Mouse (Mus musculus) stomach, postnatal 0 days (tissue): ENCODE results near the gene Pigm. TPM values are rescaled to one million over a fixed set of nuclear protein-coding genes. Genes with fewer than 3 reads are reported as not detected.
A peak's percentile ranks its signal among the peaks of the same experiment; 100 is the strongest.

ENCODE experiments used
- ATAC-seq: fragments of 200-750 bp; cut with Nextera tagmentation; 2 replicates; pipeline ENCODE4 v1.8.0; 2017; ENCODE audit not compliant: low FRiP score, low TSS enrichment
- DNase-seq: peaks from one replicate; pipeline ENCODE4 v3.0.0-alpha.2; 2016; ENCODE audit warnings: low spot score
- H3K27ac ChIP-seq: fragments of 300-500 bp; sonication (generic); replicated peaks from 2 replicates; pipeline ENCODE4 v1.5.1; 2014; ENCODE audit warnings: mild to moderate bottlenecking, control low read depth
- H3K27me3 ChIP-seq: fragments of 300-500 bp; sonication (generic); 2 replicates; pipeline ENCODE4 v1.6.1; 2014; ENCODE audit warnings: low read length; ENCODE audit not compliant: control insufficient read depth, insufficient read depth
- H3K36me3 ChIP-seq: fragments of 300-500 bp; sonication (generic); 2 replicates; pipeline ENCODE4 v1.6.1; 2014; ENCODE audit warnings: low read length, mixed read lengths; ENCODE audit not compliant: control insufficient read depth, insufficient read depth
- H3K4me1 ChIP-seq: fragments of 300-500 bp; sonication (generic); replicated peaks from 2 replicates; pipeline ENCODE4 v1.6.1; 2014; ENCODE audit warnings: antibody characterized with exemption; ENCODE audit not compliant: control insufficient read depth, insufficient read depth
- H3K4me2 ChIP-seq: fragments of 300-500 bp; sonication (generic); replicated peaks from 2 replicates; pipeline ENCODE4 v1.6.1; 2014; ENCODE audit warnings: low read depth, mild to moderate bottlenecking, control low read depth, moderate library complexity
- H3K4me3 ChIP-seq: fragments of 300-500 bp; sonication (generic); 2 replicates; pipeline ENCODE4 v1.5.1; 2014; ENCODE audit warnings: low read depth, low read length, control low read depth
- H3K9ac ChIP-seq: fragments of 300-500 bp; sonication (generic); 2 replicates; pipeline ENCODE4 v1.6.1; 2014; ENCODE audit warnings: mild to moderate bottlenecking, low read length, control low read depth, mixed read lengths
- H3K9me3 ChIP-seq: fragments of 300-500 bp; sonication (generic); 2 replicates; pipeline ENCODE4 v1.6.1; 2016; ENCODE audit warnings: low read length; ENCODE audit not compliant: control insufficient read depth
- CTCF ChIP-seq: IDR thresholded peaks from 2 replicates; pipeline ENCODE4 v1.5.1; 2016; ENCODE audit warnings: antibody characterized with exemption, low read depth, mild to moderate bottlenecking, moderate library complexity
- EP300 ChIP-seq: optimal IDR thresholded peaks from 2 replicates; pipeline ENCODE3; 2016; ENCODE audit warnings: antibody characterized with exemption
- WGBS: fragments of 180-500 bp; shearing (Covaris S2); extraction: QIAGEN DNeasy Blood & Tissue Kit; methylation state at CpG from one replicate; pipeline ENCODE4 v1.1.7; 2014; 5-methylcytosine and 5-hydroxymethylcytosine counted together
- polyA plus RNA-seq: library from polyadenylated mRNA; unstranded; fragments of >200 nt; fragmentation: Nextera tagmentation; extraction: Ambion mirVana; gene quantifications from 2 replicates; pipeline ENCODE4 v1.2.1, GENCODE M21; 2015

Gene Pigm
- polyA plus RNA-seq, 1 experiment from 2014 or later = 3.6 TPM

GRCm38 (mm10) chr1:172347382-172347781, 29.0 kb upstream of the Pigm start:
- H3K27ac ChIP-seq = no peak overlapping the region
- H3K4me1 ChIP-seq = no peaks in the 10 kb centered on the region; the same call in 1 of the 2 replicates
- no peaks in the 10 kb centered on the region for H3K36me3 ChIP-seq
- no peak overlapping the region for H3K4me2 ChIP-seq
- DNase-seq (no peak), ATAC-seq (no peak)
- H3K27me3 ChIP-seq = no peaks in the 10 kb centered on the region
- H3K9me3 ChIP-seq = no peaks in the 10 kb centered on the region
- 81% methylated on average over 12 of the region's 12 CpGs for WGBS
- no peak overlapping the region for H3K9ac ChIP-seq
- no peak overlapping the region for H3K4me3 ChIP-seq
- TF ChIP-seq EP300 (no peak), CTCF (no peak)

GRCm38 (mm10) chr1:172349504-172349903, 26.8 kb upstream of the Pigm start:
- no peaks in the 10 kb centered on the region for H3K9me3 ChIP-seq
- H3K4me2 ChIP-seq = no peak overlapping the region
- no peak overlapping the region for H3K4me3 ChIP-seq
- H3K27me3 ChIP-seq = no peaks in the 10 kb centered on the region
- no peak overlapping the region for H3K9ac ChIP-seq
- ATAC-seq (no peak), DNase-seq (no peak)
- 67% methylated on average over 5 of the region's 5 CpGs for WGBS
- TF ChIP-seq EP300 (no peak), CTCF (no peak)
- no peaks in the 10 kb centered on the region; the same call in 1 of the 2 replicates for H3K4me1 ChIP-seq
- H3K36me3 ChIP-seq = no peaks in the 10 kb centered on the region
- H3K27ac ChIP-seq = no peak overlapping the region

GRCm38 (mm10) chr1:172349916-172350812, 26.2 kb upstream of the Pigm start:
- Histone ChIP-seq H3K27ac (no peak overlapping the region), H3K4me3 (no peak overlapping the region), H3K9me3 (no peaks in the 10 kb centered on the region), H3K9ac (no peak overlapping the region), H3K4me2 (no peak overlapping the region), H3K27me3 (no peaks in the 10 kb centered on the region), H3K4me1 (no peaks in the 10 kb centered on the region; the same call in 1 of the 2 replicates), H3K36me3 (no peaks in the 10 kb centered on the region)
- no peak for TF ChIP-seq EP300
- WGBS = 15% methylated on average over 19 of the region's 19 CpGs
- peak; percentile 52 for DNase-seq
- peak; percentile 57 for ATAC-seq

- TF ChIP-seq CTCF (no peak), EP300 (no peak)
- WGBS = 75% methylated on average over 6 of the region's 6 CpGs
- Histone ChIP-seq H3K4me3 (no peak overlapping the region), H3K4me2 (no peak overlapping the region), H3K27ac (no peak overlapping the region), H3K9me3 (no peaks in the 10 kb centered on the region), H3K9ac (no peak overlapping the region), H3K27me3 (no peaks in the 10 kb centered on the region), H3K36me3 (no peaks in the 10 kb centered on the region), H3K4me1 (no peaks in the 10 kb centered on the region; the same call in 1 of the 2 replicates)
- no peak for DNase-seq
- no peak for ATAC-seq
These were observed 24.3 kb upstream of the Pigm start for GRCm38 (mm10) chr1:172352001-172352400.

- Histone ChIP-seq H3K27ac (no peak overlapping the region), H3K9ac (no peak overlapping the region), H3K36me3 (no peaks in the 10 kb centered on the region), H3K4me3 (no peak overlapping the region), H3K9me3 (no peaks in the 10 kb centered on the region), H3K27me3 (no peaks in the 10 kb centered on the region), H3K4me1 (no peaks in the 10 kb centered on the region; the same call in 1 of the 2 replicates), H3K4me2 (no peak overlapping the region)
- TF ChIP-seq CTCF = no peak
- no peak for TF ChIP-seq EP300
- 74% methylated on average over 3 of the region's 3 CpGs for WGBS
- DNase-seq (no peak), ATAC-seq (no peak)
These were observed 23.9 kb upstream of the Pigm start for GRCm38 (mm10) chr1:172352453-172352852.

- Histone ChIP-seq H3K4me2 (no peak overlapping the region), H3K4me1 (no peaks in the 10 kb centered on the region), H3K27me3 (no peaks in the 10 kb centered on the region), H3K9ac (no peak overlapping the region), H3K36me3 (no peaks in the 10 kb centered on the region), H3K27ac (no peak overlapping the region), H3K4me3 (no peak overlapping the region), H3K9me3 (no peaks in the 10 kb centered on the region)
- ATAC-seq (no peak), DNase-seq (no peak)
- 49% methylated on average over 3 of the region's 3 CpGs for WGBS
- no peak for TF ChIP-seq CTCF
- TF ChIP-seq EP300 = no peak
These were observed 21.0 kb upstream of the Pigm start for GRCm38 (mm10) chr1:172355336-172355735.
